Mouse (Mus musculus): ENCODE results near the gene Slc4a2. TPM values are rescaled to one million over a fixed set of nuclear protein-coding genes. Genes with fewer than 3 reads are reported as not detected.

Gene Slc4a2
- total and polyA plus RNA-seq, 3 experiments: 22.4 to 37.9 (median 25.9) TPM

GRCm38 (mm10) chr5:24399686-24400085 lies 24.0 kb upstream of the Slc4a2 start:
- no peaks in the 10 kb centered on the region for H3K4me1 ChIP-seq (ENCODE audit: control insufficient read depth, insufficient read depth, low read length)
- H3K27ac ChIP-seq: no peak overlapping the region
- no peak overlapping the region for H3K4me3 ChIP-seq
- H3K27me3 ChIP-seq (ENCODE audit: control insufficient read depth, insufficient read depth, low read length): no peaks in the 10 kb centered on the region
- intact Hi-C loops (cut with DNase I): no loop called here
- TF ChIP-seq EP300 (IDR thresholded peaks at IDR 0.05; ENCODE audit: insufficient read depth, low read depth, low read length): no peak
- H3K9ac ChIP-seq (ENCODE audit: low read depth, low read length): no peak overlapping the region
- H3K79me2 ChIP-seq (replicated peaks; ENCODE audit: control insufficient read depth, insufficient read depth, low read length): no peaks in the 10 kb centered on the region
- no peak for DNase-seq
- H3K36me3 ChIP-seq (ENCODE audit: control insufficient read depth, insufficient read depth, low read length): no peaks in the 10 kb centered on the region
- 74% methylated on average over 10 of the region's 10 CpGs for WGBS

GRCm38 (mm10) chr5:24400362-24400761 lies 23.3 kb upstream of the Slc4a2 start:
- Histone ChIP-seq H3K36me3 (ENCODE audit: control insufficient read depth, insufficient read depth, low read length) (no peaks in the 10 kb centered on the region), H3K27ac (no peak overlapping the region), H3K27me3 (ENCODE audit: control insufficient read depth, insufficient read depth, low read length) (no peaks in the 10 kb centered on the region), H3K4me1 (ENCODE audit: control insufficient read depth, insufficient read depth, low read length) (no peaks in the 10 kb centered on the region), H3K79me2 (replicated peaks; ENCODE audit: control insufficient read depth, insufficient read depth, low read length) (no peaks in the 10 kb centered on the region), H3K4me3 (no peak overlapping the region), H3K9ac (ENCODE audit: low read depth, low read length) (no peak overlapping the region)
- intact Hi-C loops (cut with DNase I): no loop called here
- no peak for TF ChIP-seq CTCF (IDR thresholded peaks at IDR 0.05)
- TF ChIP-seq POLR2A (IDR thresholded peaks at IDR 0.05; ENCODE audit: insufficient read depth, low read depth, low read length): no peak
- TF ChIP-seq EP300 (IDR thresholded peaks at IDR 0.05; ENCODE audit: insufficient read depth, low read depth, low read length): no peak
- WGBS: 86% methylated on average over 11 of the region's 11 CpGs
- no peak for DNase-seq

GRCm38 (mm10) chr5:24400911-24401605 lies 22.6 kb upstream of the Slc4a2 start:
- no peak for DNase-seq
- no peaks in the 10 kb centered on the region for H3K36me3 ChIP-seq (ENCODE audit: control insufficient read depth, insufficient read depth, low read length)
- no peaks in the 10 kb centered on the region for H3K4me1 ChIP-seq (ENCODE audit: control insufficient read depth, insufficient read depth, low read length)
- no peak overlapping the region for H3K27ac ChIP-seq
- intact Hi-C loops (cut with DNase I): no loop called here
- H3K9ac ChIP-seq (ENCODE audit: low read depth, low read length): no peak overlapping the region
- H3K4me3 ChIP-seq: no peak overlapping the region
- H3K79me2 ChIP-seq (replicated peaks; ENCODE audit: control insufficient read depth, insufficient read depth, low read length): no peaks in the 10 kb centered on the region
- no peak for TF ChIP-seq POLR2A (IDR thresholded peaks at IDR 0.05; ENCODE audit: insufficient read depth, low read depth, low read length)
- no peak for TF ChIP-seq CTCF (IDR thresholded peaks at IDR 0.05)
- TF ChIP-seq EP300 (IDR thresholded peaks at IDR 0.05; ENCODE audit: insufficient read depth, low read depth, low read length): no peak
- 79% methylated on average over 5 of the region's 5 CpGs for WGBS
- H3K27me3 ChIP-seq (ENCODE audit: control insufficient read depth, insufficient read depth, low read length): no peaks in the 10 kb centered on the region

- no peaks in the 10 kb centered on the region for H3K27me3 ChIP-seq (ENCODE audit: control insufficient read depth, insufficient read depth, low read length)
- intact Hi-C loops (cut with DNase I): no loop called here
- H3K9ac ChIP-seq (ENCODE audit: low read depth, low read length): no peak overlapping the region
- no peak for DNase-seq
- H3K36me3 ChIP-seq (ENCODE audit: control insufficient read depth, insufficient read depth, low read length): no peaks in the 10 kb centered on the region
- H3K4me3 ChIP-seq: no peak overlapping the region
- no peaks in the 10 kb centered on the region for H3K79me2 ChIP-seq (replicated peaks; ENCODE audit: control insufficient read depth, insufficient read depth, low read length)
- H3K27ac ChIP-seq: no peak overlapping the region
- WGBS: 56% methylated on average over 9 of the region's 9 CpGs
- H3K4me1 ChIP-seq (ENCODE audit: control insufficient read depth, insufficient read depth, low read length): no peaks in the 10 kb centered on the region
- no peak for TF ChIP-seq POLR2A (IDR thresholded peaks at IDR 0.05; ENCODE audit: insufficient read depth, low read depth, low read length)
- TF ChIP-seq EP300 (IDR thresholded peaks at IDR 0.05; ENCODE audit: insufficient read depth, low read depth, low read length): no peak
- TF ChIP-seq CTCF (IDR thresholded peaks at IDR 0.05): no peak
Observed at GRCm38 (mm10) chr5:24401969-24402368, 21.7 kb upstream of the Slc4a2 start.

GRCm38 (mm10) chr5:24404594-24405360 lies 18.9 kb upstream of the Slc4a2 start:
- Histone ChIP-seq H3K9ac (ENCODE audit: low read depth, low read length) (no peak overlapping the region), H3K4me3 (no peak overlapping the region), H3K4me1 (ENCODE audit: control insufficient read depth, insufficient read depth, low read length) (no peaks in the 10 kb centered on the region; the same call in 1 of the 2 replicates), H3K36me3 (ENCODE audit: control insufficient read depth, insufficient read depth, low read length) (no peaks in the 10 kb centered on the region), H3K79me2 (replicated peaks; ENCODE audit: control insufficient read depth, insufficient read depth, low read length) (no peaks in the 10 kb centered on the region), H3K27ac (no peak overlapping the region), H3K27me3 (ENCODE audit: control insufficient read depth, insufficient read depth, low read length) (no peaks in the 10 kb centered on the region)
- no peak for DNase-seq
- intact Hi-C loops (cut with DNase I): no loop called here
- TF ChIP-seq POLR2A (IDR thresholded peaks at IDR 0.05; ENCODE audit: insufficient read depth, low read depth, low read length) (no peak), EP300 (IDR thresholded peaks at IDR 0.05; ENCODE audit: insufficient read depth, low read depth, low read length) (no peak), CTCF (IDR thresholded peaks at IDR 0.05) (no peak)
- WGBS: 67% methylated on average over 6 of the region's 6 CpGs

GRCm38 (mm10) chr5:24405389-24405876 lies 18.2 kb upstream of the Slc4a2 start:
- H3K79me2 ChIP-seq (replicated peaks; ENCODE audit: control insufficient read depth, insufficient read depth, low read length): no peaks in the 10 kb centered on the region
- H3K36me3 ChIP-seq (ENCODE audit: control insufficient read depth, insufficient read depth, low read length): no peaks in the 10 kb centered on the region
- H3K27ac ChIP-seq: no peak overlapping the region
- TF ChIP-seq CTCF (IDR thresholded peaks at IDR 0.05) (no peak), POLR2A (IDR thresholded peaks at IDR 0.05; ENCODE audit: insufficient read depth, low read depth, low read length) (no peak), EP300 (IDR thresholded peaks at IDR 0.05; ENCODE audit: insufficient read depth, low read depth, low read length) (no peak)
- DNase-seq: no peak
- no peak overlapping the region for H3K9ac ChIP-seq (ENCODE audit: low read depth, low read length)
- no peaks in the 10 kb centered on the region for H3K27me3 ChIP-seq (ENCODE audit: control insufficient read depth, insufficient read depth, low read length)
- intact Hi-C loops (cut with DNase I): no loop called here
- H3K4me3 ChIP-seq: no peak overlapping the region
- H3K4me1 ChIP-seq (ENCODE audit: control insufficient read depth, insufficient read depth, low read length): no peaks in the 10 kb centered on the region; the same call in 1 of the 2 replicates
- 51% methylated on average over 3 of the region's 3 CpGs for WGBS
